Mouse (Mus musculus): Measurements from ENCODE around the gene Cysltr1. TPM values are rescaled to one million over a fixed set of nuclear protein-coding genes. Genes with fewer than 3 reads are reported as not detected.

Gene Cysltr1
- polyA plus RNA-seq, 1 experiment, result not detected

DNA sequence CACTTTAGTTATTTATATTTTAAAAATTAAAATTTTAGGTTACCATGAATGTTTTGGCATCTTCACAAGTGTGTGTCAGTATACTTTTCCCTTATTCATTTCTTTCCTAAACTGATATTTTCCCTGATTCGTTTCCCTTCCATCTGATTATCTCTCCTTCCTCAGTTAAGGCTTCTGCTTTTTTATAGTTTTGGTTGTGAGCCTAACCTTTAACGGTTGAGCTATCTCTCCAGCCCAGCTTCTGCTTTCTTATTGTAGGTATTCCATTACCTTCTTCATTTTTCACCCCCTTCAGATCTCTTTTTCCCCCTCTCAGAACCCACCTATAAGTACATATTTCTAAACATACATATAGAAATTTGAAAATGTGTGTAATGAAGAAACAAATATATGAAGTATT lies 48.0 kb downstream of the Cysltr1 start:
- H3K36me3 ChIP-seq (ENCODE audit: control insufficient read depth, insufficient read depth), result no peaks in the 10 kb centered on the region
- no peak overlapping the region for H3K4me2 ChIP-seq (ENCODE audit: low read depth)
- no peaks in the 10 kb centered on the region for H3K27me3 ChIP-seq (ENCODE audit: control insufficient read depth, insufficient read depth, insufficient read length)
- H3K79me2 ChIP-seq (ENCODE audit: control insufficient read depth, insufficient read depth), result no peaks in the 10 kb centered on the region
- no peak overlapping the region for H3ac ChIP-seq (ENCODE audit: control insufficient read depth, insufficient read length)
- TF ChIP-seq REST (IDR thresholded peaks at IDR 0.05; ENCODE audit: insufficient read depth, insufficient read length) (no peak), CEBPB (IDR thresholded peaks at IDR 0.05; ENCODE audit: insufficient read depth, poor library complexity, severe bottlenecking) (no peak), MYOD1 (IDR thresholded peaks at IDR 0.05; ENCODE audit: control insufficient read depth in 1 of 3, insufficient read length in 2 of 3, low read depth in 2 of 3) (no peak), TCF12 (IDR thresholded peaks at IDR 0.05; ENCODE audit: insufficient read depth, poor library complexity, severe bottlenecking) (no peak), USF1 (IDR thresholded peaks at IDR 0.05; ENCODE audit: low read depth) (no peak), SRF (IDR thresholded peaks at IDR 0.05; ENCODE audit: control insufficient read depth, insufficient read length, low read depth) (no peak), E2F4 (IDR thresholded peaks at IDR 0.05; ENCODE audit: insufficient read depth) (no peak), POLR2A (IDR thresholded peaks at IDR 0.05; ENCODE audit: insufficient read length, low read depth) (no peak), MYOG (IDR thresholded peaks at IDR 0.05; ENCODE audit: control insufficient read depth in 1 of 3, insufficient read depth in 1 of 3, insufficient read length in 2 of 3, low read depth in 2 of 3) (no peak), MAX (IDR thresholded peaks at IDR 0.05; ENCODE audit: low read depth) (no peak), POLR2AphosphoS2 (IDR thresholded peaks at IDR 0.05; ENCODE audit: insufficient read length, low read depth) (no peak), TCF3 (IDR thresholded peaks at IDR 0.05; ENCODE audit: insufficient read length, low read depth) (no peak)
- no peak overlapping the region for H3K4me3 ChIP-seq

DNA sequence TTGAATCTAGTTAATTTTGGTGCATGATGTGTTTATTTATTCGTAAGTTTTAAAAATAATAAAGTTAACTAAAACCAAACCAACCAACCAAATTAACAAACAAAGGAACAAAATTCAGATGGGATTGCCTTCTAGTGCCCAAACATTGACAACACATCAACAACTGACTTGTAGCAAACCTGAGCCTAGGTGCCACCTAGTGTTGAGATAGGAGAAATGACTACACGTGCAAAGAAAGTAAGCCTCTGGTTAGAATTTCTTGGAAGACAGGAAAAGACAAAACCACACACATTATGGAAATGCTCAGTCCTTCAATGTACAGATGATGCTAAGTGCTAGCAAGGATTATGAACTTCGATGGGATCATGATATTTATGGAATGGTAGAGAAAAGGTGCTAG lies 67.1 kb downstream of the Cysltr1 start:
- Histone ChIP-seq H3K4me2 (ENCODE audit: low read depth) (no peak overlapping the region), H3K36me3 (ENCODE audit: control insufficient read depth, insufficient read depth) (no peaks in the 10 kb centered on the region), H3K79me2 (ENCODE audit: control insufficient read depth, insufficient read depth) (no peaks in the 10 kb centered on the region), H3ac (ENCODE audit: control insufficient read depth, insufficient read length) (no peak overlapping the region), H3K27me3 (ENCODE audit: control insufficient read depth, insufficient read depth, insufficient read length) (no peaks in the 10 kb centered on the region), H3K4me3 (no peak overlapping the region)
- no peak for TF ChIP-seq POLR2AphosphoS2 (IDR thresholded peaks at IDR 0.05; ENCODE audit: insufficient read length, low read depth)
- no peak for TF ChIP-seq TCF3 (IDR thresholded peaks at IDR 0.05; ENCODE audit: insufficient read length, low read depth)
- TF ChIP-seq E2F4 (IDR thresholded peaks at IDR 0.05; ENCODE audit: insufficient read depth), result no peak
- TF ChIP-seq SRF (IDR thresholded peaks at IDR 0.05; ENCODE audit: control insufficient read depth, insufficient read length, low read depth), result no peak

Other genes starting within 250 kb of the Cysltr1 start
- gene Fndc3c1, start 118.3 kb downstream of the Cysltr1 start, polyA plus RNA-seq (2012; fragmentation: generic; extraction: Trizol), result not detected
- gene Gm5127, start 20.5 kb downstream of the Cysltr1 start, polyA plus RNA-seq (2012; fragmentation: generic; extraction: Trizol), result not detected
- gene Rtl3, start 237.0 kb upstream of the Cysltr1 start, polyA plus RNA-seq (2012; fragmentation: generic; extraction: Trizol), result 0.10 TPM